Mouse (Mus musculus): ENCODE measurements at regions not wholly inside any gene's neighbourhood (a gene's known extent, or its start where the extent isn't known, plus 50 kb on each side); places are given as distances from the start of the nearest gene placed in this dataset.

DNA sequence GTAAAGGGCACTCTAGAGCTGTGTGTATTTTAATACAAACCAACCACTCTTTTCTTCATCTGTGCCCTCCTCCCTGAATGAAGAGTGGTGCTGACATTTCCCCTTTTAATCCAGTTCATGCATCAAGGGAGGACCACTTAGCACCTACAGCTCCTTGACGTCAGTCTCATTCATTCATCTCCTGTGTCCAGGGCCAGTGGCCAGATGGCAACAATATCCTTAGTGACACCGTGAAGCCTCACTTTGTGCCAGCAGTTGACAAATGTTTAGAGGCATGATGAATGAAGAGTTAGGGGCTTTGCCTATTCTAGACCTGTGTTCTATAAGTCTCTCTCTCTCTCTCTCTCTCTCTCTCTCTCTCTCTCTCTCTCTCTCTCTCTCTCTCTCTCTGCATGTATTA, 1441.1 kb upstream of the Gm6569 start:
- intact Hi-C loops (cut with DNase I): no loop called here
- DNase-seq: no peak

DNA sequence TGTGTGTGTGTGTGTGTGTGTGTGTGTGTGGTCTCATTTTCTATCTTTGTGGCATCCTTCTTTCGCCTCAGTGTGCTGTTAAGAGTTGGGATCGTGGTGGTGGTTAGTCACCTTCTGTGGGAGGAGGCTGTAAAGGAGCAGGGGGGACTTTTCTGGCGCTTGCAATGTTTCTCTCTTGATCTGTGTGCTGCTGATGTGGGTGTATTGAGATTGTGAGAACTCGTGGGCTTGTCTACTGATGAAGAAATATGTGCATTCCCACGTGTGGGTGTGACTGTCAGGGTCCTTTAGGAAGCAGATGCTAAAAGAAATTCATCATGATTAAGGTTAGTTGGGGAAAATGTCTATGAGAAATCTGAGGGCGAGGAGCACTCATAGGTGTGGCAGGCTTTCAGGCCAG, 1422.4 kb upstream of the Gm6569 start:
- intact Hi-C loops (cut with DNase I): no loop called here

More for the DNA sequence above, 1422.4 kb upstream of the Gm6569 start:
- DNase-seq: no peak

Data from heart, postnatal 10 days (tissue).